Comparison of ENCODE assay signal across 25 mouse cellular contexts in the genomic region with DNA sequence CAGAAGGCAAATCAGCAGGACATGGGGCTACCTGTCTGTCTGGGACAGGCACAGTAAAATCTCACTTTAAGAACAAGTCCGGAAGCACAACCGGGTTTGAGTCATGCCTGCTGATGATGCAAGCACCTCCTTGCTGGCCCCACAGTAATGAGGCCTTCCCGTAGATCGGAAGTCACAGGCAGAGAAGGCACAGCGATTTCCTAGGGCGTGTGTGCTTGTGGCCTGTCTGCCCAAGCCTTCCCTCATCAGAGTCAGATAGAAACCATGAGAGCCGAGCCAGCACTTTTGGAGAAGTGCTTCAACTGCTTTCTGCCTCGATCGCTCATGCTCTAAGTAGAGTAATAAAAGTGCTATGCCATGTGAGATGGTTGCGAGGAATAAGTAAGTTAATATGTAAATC.
"Had no signal": no experiment of that assay in that cellular context is flagged by ENCODE, and none has a peak within 500 bp of the region (broad histone marks: within the 10 kb centered on the region; RNA-seq: fewer than 3 reads in every experiment).

No protein-coding gene starts in this region.

- H3K4me1 ChIP-seq: heart, embryonic 13.5 days; heart, embryonic 15.5 days; intestine, embryonic 15.5 days; limb, embryonic 12.5 days; liver, embryonic 13.5 days had no signal

- H3K4me3 ChIP-seq: heart, adult 2 months; heart, embryonic 13.5 days; heart, embryonic 15.5 days; hindbrain, embryonic 10.5 days; hindbrain, embryonic 12.5 days; intestine, embryonic 15.5 days; layer of hippocampus, adult 2 months; left cerebral cortex, adult 2 months; limb, embryonic 10.5 days; limb, embryonic 12.5 days; liver, embryonic 13.5 days had no signal

- DNase-seq: gastrocnemius, postnatal 14 days; gastrocnemius, postnatal 36 days; heart, adult 2 months; heart, postnatal 4 days; kidney, adult 18-20 months; kidney, adult 8-10 months; kidney, postnatal 10 days; kidney, postnatal 25 days; kidney, postnatal 4 days; liver; liver, embryonic 13.5 days had no signal

- H3K9ac ChIP-seq: heart, embryonic 13.5 days; heart, embryonic 15.5 days; hindbrain, embryonic 12.5 days; hindbrain, embryonic 14.5 days; intestine, embryonic 15.5 days; limb, embryonic 12.5 days; liver, embryonic 13.5 days had no signal

- H3K27me3 ChIP-seq: heart, embryonic 13.5 days; heart, embryonic 15.5 days; hindbrain, embryonic 12.5 days; intestine, embryonic 15.5 days; limb, embryonic 12.5 days; liver, embryonic 13.5 days had no signal

- H3K4me2 ChIP-seq: heart, embryonic 11.5 days; heart, embryonic 13.5 days; heart, embryonic 15.5 days; hindbrain, embryonic 12.5 days; hindbrain, embryonic 14.5 days; intestine, embryonic 15.5 days; limb, embryonic 12.5 days; liver, embryonic 13.5 days had no signal

- H3K9me3 ChIP-seq: heart, embryonic 13.5 days; heart, embryonic 15.5 days; hindbrain, embryonic 10.5 days; hindbrain, embryonic 12.5 days; intestine, embryonic 15.5 days; limb, embryonic 10.5 days; limb, embryonic 12.5 days; liver, embryonic 13.5 days had no signal

- ATAC-seq: hindbrain, embryonic 16.5 days; inflammation-experienced regulatory T-cells, adult 6 months; intestine, embryonic 15.5 days; intestine, postnatal 0 days had no signal

- H3K27ac ChIP-seq: heart, adult 2 months; heart, embryonic 13.5 days; heart, embryonic 15.5 days; hindbrain, embryonic 10.5 days; hindbrain, embryonic 12.5 days; hindbrain, embryonic 14.5 days; intestine, embryonic 15.5 days; layer of hippocampus, adult 2 months; left cerebral cortex, adult 2 months; limb, embryonic 10.5 days; limb, embryonic 12.5 days; liver, embryonic 13.5 days had no signal

- H3K36me3 ChIP-seq: heart, embryonic 13.5 days; heart, embryonic 15.5 days; hindbrain, embryonic 10.5 days; hindbrain, embryonic 12.5 days; intestine, embryonic 15.5 days; limb, embryonic 10.5 days; limb, embryonic 12.5 days; liver, embryonic 13.5 days had no signal
